Mouse (Mus musculus): ENCODE results near the gene Lyzl6. TPM values are rescaled to one million over a fixed set of nuclear protein-coding genes. Genes with fewer than 3 reads are reported as not detected.
"Not testable (repeated sequence)": the region's sequence is repeated elsewhere in the genome, so short reads cannot be mapped to it uniquely, and the experiment has no call there.

The Lyzl6 gene
- total RNA-seq (2017): not detected in 2 replicates

DNA sequence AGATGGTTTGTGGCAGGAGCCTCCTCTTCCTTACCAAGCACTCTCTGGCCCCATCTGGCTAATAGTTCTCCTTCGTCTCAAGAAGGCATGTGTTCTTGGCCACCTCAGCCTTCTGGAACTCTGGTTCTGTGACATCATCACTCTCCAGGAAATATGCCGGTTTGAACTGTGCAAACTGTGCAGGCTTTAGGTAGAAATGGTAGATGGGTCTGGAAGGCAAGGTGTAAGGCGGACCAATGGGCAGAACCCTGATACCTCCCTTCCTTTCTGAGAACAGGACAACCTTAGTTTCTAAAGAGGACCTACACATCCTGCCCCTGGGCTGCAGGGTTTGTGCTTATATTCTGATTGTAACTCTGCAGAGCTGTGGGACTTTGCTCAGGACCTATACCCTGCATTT, at the start of gene Lyzl6:
TSS of gene Lyzl6 (minus strand) at position 101 of the 400 bp plus-strand sequence.
- no peak for ATAC-seq (ENCODE audit: extremely low read depth, insufficient number of reproducible peaks, low FRiP score, poor library complexity, severe bottlenecking)

DNA sequence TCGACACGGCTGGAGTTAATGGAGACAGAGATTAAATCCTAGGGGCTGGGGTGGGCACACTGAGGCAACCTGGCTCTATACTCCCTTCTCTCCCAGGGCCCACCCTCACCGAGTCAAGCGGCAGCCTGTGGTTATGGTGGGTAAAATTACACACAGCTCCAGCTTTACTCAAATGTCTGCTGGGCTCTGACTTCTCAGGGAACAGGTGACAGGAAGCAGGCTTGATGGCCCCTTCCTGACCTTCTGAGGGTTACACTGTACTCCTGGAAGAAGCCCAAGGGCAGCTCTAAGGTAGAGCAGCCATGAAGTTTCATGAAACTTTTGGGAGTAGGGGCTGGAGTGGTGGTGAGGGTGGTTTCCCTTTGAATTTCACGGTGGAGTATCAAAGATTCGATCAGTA, 48.0 kb upstream of the Lyzl6 start:
- no peak for ATAC-seq (ENCODE audit: extremely low read depth, insufficient number of reproducible peaks, low FRiP score, poor library complexity, severe bottlenecking)

DNA sequence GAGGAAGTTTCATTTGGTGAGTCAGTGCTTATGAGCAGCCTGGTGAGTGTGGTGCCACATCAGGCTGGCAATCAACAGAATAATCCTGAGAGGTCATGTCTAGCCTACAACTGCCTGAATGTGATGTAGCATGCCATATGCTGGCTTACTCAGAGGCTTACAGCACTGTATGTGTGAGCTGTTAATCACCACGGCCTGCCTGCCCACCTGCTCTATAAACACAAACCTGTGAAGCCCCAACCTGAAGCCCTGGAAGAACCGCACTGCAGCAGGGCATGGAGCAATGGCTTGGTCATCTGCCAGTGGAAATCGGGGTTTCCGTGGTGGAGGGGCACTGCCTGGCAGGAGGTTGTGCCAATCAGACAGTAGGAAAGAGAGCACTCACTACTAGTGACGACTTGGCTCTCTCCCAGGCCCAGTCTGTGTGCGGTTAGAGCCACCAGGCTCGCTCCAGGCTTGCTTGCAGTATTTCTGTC, 46.6 kb upstream of the Lyzl6 start:
- no peak for ATAC-seq (ENCODE audit: extremely low read depth, insufficient number of reproducible peaks, low FRiP score, poor library complexity, severe bottlenecking)

DNA sequence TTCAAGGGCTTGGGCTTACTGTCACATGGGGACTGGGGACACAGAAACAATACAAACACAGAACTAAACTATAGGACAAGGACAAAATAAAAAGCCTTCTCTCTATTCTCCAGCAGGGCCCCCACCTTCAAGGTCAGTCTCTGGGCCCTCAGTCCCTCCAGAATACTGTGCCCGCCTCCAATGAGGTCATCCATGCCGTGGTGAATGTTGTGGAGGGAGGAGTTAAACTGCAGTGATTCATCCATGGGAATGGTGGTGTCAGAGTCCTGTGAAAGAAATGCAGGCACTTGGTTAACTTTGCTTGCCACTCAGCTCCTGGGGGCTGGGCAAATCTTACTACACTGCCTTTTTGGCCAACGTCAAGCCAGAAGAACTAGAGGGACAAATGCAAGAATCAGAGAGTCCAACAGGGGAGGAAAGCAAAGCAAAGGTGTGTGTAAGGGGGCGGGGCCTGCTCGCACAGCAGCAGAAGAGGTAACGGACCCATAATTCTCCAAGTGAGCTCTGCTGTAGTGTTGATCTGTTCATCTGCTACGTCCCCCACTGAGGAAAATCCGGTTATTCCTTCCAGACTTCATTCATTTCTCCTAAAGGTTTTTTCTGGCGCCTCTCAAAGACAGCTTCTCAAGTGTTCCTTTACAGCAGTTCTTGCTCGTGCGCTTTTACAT, 45.1 kb upstream of the Lyzl6 start:
- ATAC-seq (ENCODE audit: extremely low read depth, insufficient number of reproducible peaks, low FRiP score, poor library complexity, severe bottlenecking): no peak

DNA sequence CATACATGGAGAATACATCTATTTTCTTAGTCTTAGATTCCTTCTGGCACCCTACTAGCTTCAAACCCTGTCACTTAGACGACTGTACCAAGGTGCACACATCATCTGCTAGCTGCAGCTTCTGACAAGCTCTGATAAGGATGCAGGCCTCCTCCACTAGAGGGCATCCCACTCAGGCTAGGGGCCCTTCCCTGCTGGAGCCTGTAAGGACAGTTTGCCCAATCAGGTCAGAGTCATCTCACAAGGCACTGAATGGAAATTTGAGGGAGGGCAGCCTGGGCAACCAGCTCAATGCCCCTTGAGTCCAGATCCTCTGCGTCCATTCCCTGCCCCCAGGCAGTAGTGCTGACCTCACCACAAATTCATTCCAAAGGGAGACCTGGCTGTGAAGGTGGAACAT, 38.4 kb upstream of the Lyzl6 start:
- not testable (repeated sequence) for ATAC-seq (ENCODE audit: extremely low read depth, insufficient number of reproducible peaks, low FRiP score, poor library complexity, severe bottlenecking)

DNA sequence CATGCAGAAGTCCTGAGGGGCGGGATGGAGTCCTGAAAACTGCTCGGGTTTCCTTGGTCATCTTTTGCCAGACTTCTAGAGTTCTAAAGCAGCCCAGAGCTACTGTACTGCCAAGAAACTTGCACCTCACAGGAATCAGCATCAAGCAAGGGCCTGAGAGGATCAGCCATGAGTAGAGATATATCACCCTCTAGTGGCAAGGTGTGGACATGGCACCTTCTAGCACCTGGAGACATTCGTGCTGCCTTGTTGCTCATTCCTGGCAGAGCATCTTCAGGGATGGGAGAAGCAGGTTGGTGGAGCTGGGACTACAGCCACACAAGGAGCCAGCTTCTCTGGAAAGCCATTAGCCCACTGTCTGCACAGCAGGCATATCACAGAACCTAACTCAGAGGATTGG, 36.9 kb upstream of the Lyzl6 start:
- peak; percentile 27; the same call in 1 of the 2 replicates for ATAC-seq (ENCODE audit: extremely low read depth, insufficient number of reproducible peaks, low FRiP score, poor library complexity, severe bottlenecking)

- ATAC-seq (ENCODE audit: extremely low read depth, insufficient number of reproducible peaks, low FRiP score, poor library complexity, severe bottlenecking): no peak
Observed at GRCm38 (mm10) chr11:103666907-103667426, 28.3 kb upstream of the Lyzl6 start.

DNA sequence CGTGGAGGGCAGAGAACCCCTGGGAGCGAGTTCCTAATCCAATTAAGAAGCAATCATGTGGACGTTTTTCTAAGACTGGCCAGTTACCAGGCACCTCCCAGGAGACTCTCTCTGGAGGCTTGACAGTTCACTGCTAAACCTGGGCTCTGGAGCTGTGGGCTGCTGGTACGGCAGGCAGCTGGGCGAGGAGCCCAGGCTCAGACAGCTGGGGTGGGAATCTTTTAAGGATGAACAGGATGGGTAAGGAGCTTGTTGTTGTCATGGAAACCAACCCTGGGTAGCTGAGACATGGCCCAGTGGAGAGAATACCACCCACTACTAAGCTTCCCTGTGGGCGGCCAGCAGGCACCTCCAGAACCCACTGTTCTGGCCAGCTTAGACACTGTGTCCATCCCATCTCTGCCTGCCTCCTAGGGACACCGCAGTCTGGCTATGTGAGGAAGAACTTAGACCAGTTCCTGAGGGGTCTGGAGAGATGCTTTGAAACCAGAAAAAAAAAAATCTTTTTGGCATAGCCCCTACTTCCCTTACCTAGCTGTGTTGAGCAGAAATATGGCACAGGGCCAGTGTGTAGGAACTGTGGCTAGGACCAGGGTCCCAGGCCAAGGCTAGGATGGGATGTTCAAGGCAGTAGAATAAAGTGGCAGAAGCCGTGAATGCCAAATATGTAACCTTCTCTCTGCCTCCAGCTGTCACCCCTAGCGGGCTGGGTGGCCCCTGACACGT, 27.7 kb upstream of the Lyzl6 start:
- ATAC-seq (ENCODE audit: extremely low read depth, insufficient number of reproducible peaks, low FRiP score, poor library complexity, severe bottlenecking): no peak

DNA sequence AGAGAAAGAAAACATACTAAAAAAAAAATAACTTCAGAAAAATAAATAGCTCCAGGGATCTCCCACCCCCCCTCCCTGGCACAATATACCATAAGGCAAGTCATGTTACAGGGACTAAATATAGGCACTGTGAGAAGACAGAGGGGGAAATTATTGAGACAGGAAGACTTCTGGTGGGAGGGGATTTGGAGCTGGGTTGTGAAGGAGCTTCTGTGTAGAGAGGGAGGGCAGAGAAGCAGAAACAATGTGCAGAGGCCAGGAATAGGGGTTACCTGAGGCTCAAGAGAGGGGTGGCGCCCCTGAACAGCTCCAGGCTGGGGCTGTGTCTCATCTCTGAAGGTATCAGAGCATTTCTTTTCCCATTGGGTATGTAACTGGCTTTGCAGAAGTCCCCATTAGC, 27.0 kb upstream of the Lyzl6 start:
- ATAC-seq (ENCODE audit: extremely low read depth, insufficient number of reproducible peaks, low FRiP score, poor library complexity, severe bottlenecking): no peak

GRCm38 (mm10) chr11:103663119-103663518, 24.4 kb upstream of the Lyzl6 start:
- ATAC-seq (ENCODE audit: extremely low read depth, insufficient number of reproducible peaks, low FRiP score, poor library complexity, severe bottlenecking): no peak

DNA sequence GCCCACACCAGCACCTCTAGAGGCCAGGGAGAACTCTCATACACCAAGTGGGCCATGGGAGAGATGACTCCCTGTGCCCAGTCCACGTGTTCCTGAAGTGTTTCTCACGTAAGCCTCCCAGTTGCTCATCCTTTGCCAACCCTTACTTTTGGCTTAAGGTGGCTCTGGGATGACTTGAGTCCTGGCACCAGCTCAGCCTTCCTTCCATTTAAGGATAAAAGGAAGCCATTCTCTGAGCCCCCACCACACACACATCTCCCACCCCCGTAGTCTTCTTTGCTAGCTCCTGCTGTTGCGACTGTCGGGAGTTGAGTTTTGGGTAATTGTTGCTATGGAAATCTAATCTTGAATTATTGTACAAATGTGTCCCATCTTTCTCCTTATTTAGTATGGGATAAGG, 23.9 kb upstream of the Lyzl6 start:
- ATAC-seq (ENCODE audit: extremely low read depth, insufficient number of reproducible peaks, low FRiP score, poor library complexity, severe bottlenecking): no peak

DNA sequence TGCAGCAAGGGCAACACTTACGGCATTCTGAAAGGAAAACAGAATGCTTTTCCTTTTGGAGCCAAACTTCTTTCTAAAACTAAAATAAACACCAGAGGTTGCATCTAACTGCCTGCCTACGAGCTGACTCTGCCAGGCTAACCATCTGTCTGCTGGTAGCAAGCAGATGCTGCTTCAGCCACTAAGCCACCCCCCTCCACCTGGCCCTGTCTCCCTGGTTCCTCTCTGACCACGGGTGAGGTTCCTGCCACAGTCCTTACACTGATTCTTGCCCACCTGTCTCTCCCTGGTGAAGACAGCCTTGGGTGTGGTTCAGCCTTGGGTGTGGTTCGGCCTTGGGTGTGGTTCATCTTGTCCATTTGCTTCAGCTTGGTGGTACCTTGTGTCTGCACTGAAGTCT, 23.2 kb upstream of the Lyzl6 start:
- ATAC-seq (ENCODE audit: extremely low read depth, insufficient number of reproducible peaks, low FRiP score, poor library complexity, severe bottlenecking): no peak

DNA sequence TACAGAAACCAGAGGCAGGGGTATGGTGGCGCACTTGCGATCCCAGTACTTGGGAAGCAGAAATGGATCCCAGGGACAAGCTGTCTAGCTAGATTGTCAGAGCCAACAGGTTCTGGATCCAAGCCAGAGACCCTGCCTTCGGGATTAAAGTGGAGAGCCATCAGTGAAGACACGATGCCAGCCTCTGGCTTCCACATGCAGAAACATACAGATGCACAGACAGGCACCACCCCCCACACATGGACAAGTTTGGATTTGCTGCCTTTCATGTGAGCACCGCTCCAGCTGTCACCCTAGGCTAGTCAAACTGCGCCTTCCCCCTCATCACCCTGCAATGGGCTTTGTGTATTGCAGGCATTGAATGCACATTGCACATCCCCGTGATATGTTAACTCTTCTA, 19.5 kb upstream of the Lyzl6 start:
- no peak for ATAC-seq (ENCODE audit: extremely low read depth, insufficient number of reproducible peaks, low FRiP score, poor library complexity, severe bottlenecking)

- ATAC-seq (ENCODE audit: extremely low read depth, insufficient number of reproducible peaks, low FRiP score, poor library complexity, severe bottlenecking): no peak
Observed at GRCm38 (mm10) chr11:103656520-103656919, 17.8 kb upstream of the Lyzl6 start.

DNA sequence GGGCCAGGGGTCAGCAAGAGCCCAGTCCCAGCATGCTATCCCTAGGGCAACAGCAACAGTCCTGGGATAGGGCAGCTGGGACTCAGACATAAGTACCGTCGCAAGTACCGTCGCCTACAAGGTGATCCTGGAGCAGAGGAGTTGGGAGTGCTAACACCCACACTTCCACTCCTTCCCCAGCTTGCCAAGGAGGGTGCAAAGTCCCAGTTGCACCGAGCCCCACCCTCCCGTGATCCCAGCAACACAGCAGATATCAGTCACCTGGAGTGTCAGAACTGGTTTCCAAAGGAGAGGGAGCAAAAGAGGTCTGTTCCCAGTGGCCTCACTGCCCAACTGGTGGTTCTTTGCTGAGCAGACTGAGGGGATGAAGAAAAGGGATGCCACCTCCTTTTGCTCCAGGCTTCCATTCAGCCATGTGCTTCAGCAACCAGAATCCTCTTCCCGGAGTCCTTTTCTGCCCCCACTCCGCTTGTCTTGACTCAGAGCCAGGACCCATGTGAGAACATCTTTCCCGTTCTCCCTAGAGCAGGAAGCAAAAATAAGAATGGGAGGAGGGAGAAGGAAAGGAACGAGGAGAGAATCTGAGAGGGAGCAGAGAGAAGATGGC, 14.8 kb upstream of the Lyzl6 start:
- no peak for ATAC-seq (ENCODE audit: extremely low read depth, insufficient number of reproducible peaks, low FRiP score, poor library complexity, severe bottlenecking)

- no peak for ATAC-seq (ENCODE audit: extremely low read depth, insufficient number of reproducible peaks, low FRiP score, poor library complexity, severe bottlenecking)
Observed at GRCm38 (mm10) chr11:103651426-103651825, 12.7 kb upstream of the Lyzl6 start.

DNA sequence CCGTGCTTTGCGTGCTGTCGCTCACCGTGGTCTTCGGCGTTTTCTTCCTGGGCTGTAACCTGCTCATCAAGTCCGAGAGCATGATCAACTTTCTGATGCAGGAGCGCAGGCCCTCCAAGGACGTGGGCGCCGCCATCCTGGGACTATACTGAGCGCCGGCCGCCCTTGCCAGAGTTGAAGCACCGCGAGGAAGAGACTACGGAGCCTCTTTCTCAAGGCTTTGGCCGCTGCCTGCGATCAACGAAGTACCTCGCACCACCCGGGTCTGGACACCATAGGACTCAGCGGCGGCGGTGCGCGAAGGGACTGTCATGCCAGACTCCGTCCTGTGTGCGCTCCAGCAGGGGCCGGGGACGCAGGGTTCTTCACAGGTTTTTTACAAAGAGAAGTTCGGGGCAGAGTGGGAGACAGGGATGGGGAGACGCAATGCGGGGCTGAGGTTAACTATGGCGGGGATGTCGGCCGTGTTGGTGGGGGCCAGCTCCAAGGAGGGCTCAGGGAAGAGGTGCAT, 11.3 kb upstream of the Lyzl6 start:
- no peak for ATAC-seq (ENCODE audit: extremely low read depth, insufficient number of reproducible peaks, low FRiP score, poor library complexity, severe bottlenecking)

GRCm38 (mm10) chr11:103649301-103649982, 10.8 kb upstream of the Lyzl6 start, which contains the start of gene Rprml:
TSS of gene Rprml (plus strand) at chr11:103649570.
- no peak for ATAC-seq (ENCODE audit: extremely low read depth, insufficient number of reproducible peaks, low FRiP score, poor library complexity, severe bottlenecking)

GRCm38 (mm10) chr11:103648656-103649055, 10.0 kb upstream of the Lyzl6 start:
- ATAC-seq (ENCODE audit: extremely low read depth, insufficient number of reproducible peaks, low FRiP score, poor library complexity, severe bottlenecking): no peak
